Mouse (Mus musculus) hindbrain, embryonic 15.5 days (tissue): ENCODE data around the gene Ddi2. TPM values are rescaled to one million over a fixed set of nuclear protein-coding genes. Genes with fewer than 3 reads are reported as not detected.

ENCODE experiments used
- ATAC-seq: fragments of 200-750 bp; cut with Nextera tagmentation; 2 replicates; pipeline ENCODE4 v1.8.0; 2017; ENCODE audit warnings: low read depth, moderate number of reproducible peaks, moderate TSS enrichment; ENCODE audit not compliant: low FRiP score
- H3K27ac ChIP-seq: fragments of 300-500 bp; sonication (generic); replicated peaks from 2 replicates; pipeline ENCODE4 v1.5.1; 2015; ENCODE audit warnings: mild to moderate bottlenecking, inconsistent platforms
- H3K27me3 ChIP-seq: fragments of 300-500 bp; sonication (generic); 2 replicates; pipeline ENCODE4 v1.6.1; 2015; ENCODE audit warnings: control low read depth, inconsistent platforms
- H3K36me3 ChIP-seq: fragments of 300-500 bp; sonication (generic); 2 replicates; pipeline ENCODE4 v1.6.1; 2015; ENCODE audit warnings: control low read depth, inconsistent platforms
- H3K4me1 ChIP-seq: fragments of 300-500 bp; sonication (generic); replicated peaks from 2 replicates; pipeline ENCODE4 v1.6.1; 2015; ENCODE audit warnings: control low read depth, inconsistent platforms
- H3K4me2 ChIP-seq: fragments of 300-500 bp; sonication (generic); 2 replicates; pipeline ENCODE4 v1.6.1; 2015; ENCODE audit warnings: moderate library complexity, mild to moderate bottlenecking, inconsistent platforms
- H3K4me3 ChIP-seq: fragments of 300-500 bp; sonication (generic); 2 replicates; pipeline ENCODE4 v1.5.1; 2015; ENCODE audit warnings: mild to moderate bottlenecking, inconsistent platforms
- H3K9ac ChIP-seq: fragments of 300-500 bp; sonication (generic); 2 replicates; pipeline ENCODE4 v1.6.1; 2015; ENCODE audit warnings: inconsistent platforms
- H3K9me3 ChIP-seq: fragments of 300-500 bp; sonication (generic); 2 replicates; pipeline ENCODE4 v1.6.1; 2016; ENCODE audit warnings: control low read depth, inconsistent platforms
- WGBS: fragments of 180-500 bp; shearing (Covaris S2); methylation state at CpG from one replicate; pipeline ENCODE4 v1.1.7; 2015; 5-methylcytosine and 5-hydroxymethylcytosine counted together
- polyA plus RNA-seq: library from polyadenylated mRNA; unstranded; fragments of >200 nt; fragmentation: Nextera tagmentation; extraction: Ambion mirVana; gene quantifications from 2 replicates; pipeline ENCODE4 v1.2.1, GENCODE M21; 2015

Gene Ddi2
- polyA plus RNA-seq, 1 experiment from 2014 or later: 13.8 TPM

DNA sequence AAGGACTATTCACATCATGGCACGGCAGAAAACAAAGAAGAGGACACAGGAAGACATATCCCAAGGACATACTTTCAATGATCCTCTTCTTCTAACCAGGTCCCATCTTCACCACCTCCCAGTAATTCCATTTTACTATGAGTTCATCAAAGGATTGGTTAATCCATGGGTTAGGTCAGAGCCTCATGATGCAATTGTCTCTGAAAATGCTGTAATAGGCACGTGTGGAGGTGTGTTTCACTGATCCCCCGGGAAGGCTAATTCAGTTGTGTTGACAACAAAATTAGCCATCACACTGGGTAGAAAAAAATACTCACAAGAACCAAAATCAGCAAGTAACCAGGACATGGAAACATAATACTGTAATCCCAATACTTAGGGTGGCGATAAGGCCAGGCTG lies 5.6 kb downstream of the Ddi2 start:
- 84% methylated on average over 4 of the region's 4 CpGs for WGBS

DNA sequence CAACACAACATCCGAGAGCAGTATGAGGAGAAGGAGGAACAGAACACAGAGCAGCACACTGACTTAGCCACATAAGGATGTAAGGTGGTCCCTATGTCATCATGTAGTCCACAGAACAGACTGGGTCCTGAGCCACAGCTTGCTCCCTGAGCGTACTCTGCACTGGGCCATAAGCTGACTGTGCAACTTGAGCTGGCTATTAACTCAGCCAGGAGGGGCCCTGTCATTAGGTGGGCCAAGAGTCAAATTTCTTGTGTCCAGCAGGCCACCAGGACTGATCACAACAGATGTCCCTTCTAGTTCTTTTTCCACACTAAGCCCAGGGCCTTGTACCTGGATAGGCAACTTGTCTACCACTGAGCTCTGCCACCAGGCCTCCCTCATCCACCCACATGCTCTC lies 8.2 kb downstream of the Ddi2 start:
- no peaks in the 10 kb centered on the region for H3K27me3 ChIP-seq
- 92% methylated on average over 2 of the region's 2 CpGs for WGBS
- H3K4me2 ChIP-seq: no peak overlapping the region
- H3K27ac ChIP-seq: no peak overlapping the region
- no peak for ATAC-seq
- no peak overlapping the region for H3K9ac ChIP-seq
- H3K4me1 ChIP-seq: peaks cover 6% of the 10 kb centered on the region
- peaks cover 18% of the 10 kb centered on the region for H3K36me3 ChIP-seq
- no peak overlapping the region for H3K4me3 ChIP-seq
- no peaks in the 10 kb centered on the region for H3K9me3 ChIP-seq

More for the DNA sequence above, 5.6 kb downstream of the Ddi2 start:
- Histone ChIP-seq H3K9ac (no peak overlapping the region), H3K27me3 (no peaks in the 10 kb centered on the region), H3K27ac (no peak overlapping the region), H3K4me1 (peaks cover 24% of the 10 kb centered on the region), H3K4me2 (no peak overlapping the region), H3K9me3 (no peaks in the 10 kb centered on the region), H3K36me3 (peaks cover 8% of the 10 kb centered on the region), H3K4me3 (no peak overlapping the region)
- no peak for ATAC-seq

DNA sequence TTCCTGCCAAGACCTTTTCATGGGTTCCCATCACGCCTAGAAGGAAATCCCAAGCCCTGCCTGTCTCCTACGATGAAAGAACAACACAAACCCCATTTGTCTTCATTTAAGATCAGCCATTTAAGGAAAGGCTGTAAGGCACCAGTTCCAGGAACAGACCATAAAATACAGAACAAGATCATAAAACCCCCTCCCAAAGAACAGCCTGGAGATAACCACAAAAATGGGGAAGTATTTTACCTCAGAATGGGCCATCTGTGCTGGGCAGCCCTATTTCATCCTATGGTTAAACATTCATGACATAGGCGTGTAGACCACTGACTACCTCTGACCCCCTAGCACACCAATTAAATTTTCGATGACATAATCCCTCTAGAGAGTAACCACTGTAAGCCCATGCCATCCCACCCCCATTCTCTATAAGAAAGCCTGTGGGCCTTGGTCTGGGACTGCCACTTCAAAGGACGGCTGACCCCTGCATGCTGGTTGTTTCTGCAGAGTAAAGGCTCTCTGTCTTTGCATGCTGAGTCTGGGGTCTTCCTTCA lies 9.5 kb downstream of the Ddi2 start:
- no peak overlapping the region for H3K4me3 ChIP-seq
- H3K4me2 ChIP-seq: no peak overlapping the region
- no peak for ATAC-seq
- H3K9ac ChIP-seq: no peak overlapping the region
- 87% methylated on average over 5 of the region's 5 CpGs for WGBS
- no peaks in the 10 kb centered on the region; the same call in 1 of the 2 replicates for H3K4me1 ChIP-seq
- no peaks in the 10 kb centered on the region for H3K9me3 ChIP-seq
- peaks cover 25% of the 10 kb centered on the region for H3K36me3 ChIP-seq
- no peaks in the 10 kb centered on the region for H3K27me3 ChIP-seq
- no peak overlapping the region for H3K27ac ChIP-seq

DNA sequence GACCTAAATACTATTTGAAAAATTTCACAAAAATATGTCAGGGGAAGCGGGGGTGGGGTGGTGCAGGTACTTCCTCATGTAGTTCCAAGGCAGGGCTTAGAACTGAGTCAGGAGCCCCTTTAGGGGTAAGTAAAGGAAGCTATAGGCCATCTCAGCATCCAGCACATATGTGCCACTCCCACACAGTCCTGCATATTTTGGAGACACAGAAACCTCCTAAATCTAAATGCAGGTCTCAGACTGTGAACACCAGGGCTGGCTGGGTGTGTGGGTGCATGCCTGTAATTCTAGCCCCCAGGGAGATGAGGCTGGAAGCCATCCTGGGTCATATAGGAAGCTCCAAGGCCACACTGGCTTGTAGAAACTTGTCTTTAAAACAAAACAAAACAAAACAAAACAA lies 12.0 kb downstream of the Ddi2 start:
- H3K9ac ChIP-seq: no peak overlapping the region
- H3K27ac ChIP-seq: no peak overlapping the region
- H3K27me3 ChIP-seq: no peaks in the 10 kb centered on the region
- no peak for ATAC-seq
- H3K36me3 ChIP-seq: peaks cover 47% of the 10 kb centered on the region
- no peaks in the 10 kb centered on the region; the same call in 1 of the 2 replicates for H3K4me1 ChIP-seq
- WGBS: 100% methylated on average over 1 of the region's 1 CpGs
- H3K9me3 ChIP-seq: no peaks in the 10 kb centered on the region
- H3K4me2 ChIP-seq: no peak overlapping the region
- H3K4me3 ChIP-seq: no peak overlapping the region

DNA sequence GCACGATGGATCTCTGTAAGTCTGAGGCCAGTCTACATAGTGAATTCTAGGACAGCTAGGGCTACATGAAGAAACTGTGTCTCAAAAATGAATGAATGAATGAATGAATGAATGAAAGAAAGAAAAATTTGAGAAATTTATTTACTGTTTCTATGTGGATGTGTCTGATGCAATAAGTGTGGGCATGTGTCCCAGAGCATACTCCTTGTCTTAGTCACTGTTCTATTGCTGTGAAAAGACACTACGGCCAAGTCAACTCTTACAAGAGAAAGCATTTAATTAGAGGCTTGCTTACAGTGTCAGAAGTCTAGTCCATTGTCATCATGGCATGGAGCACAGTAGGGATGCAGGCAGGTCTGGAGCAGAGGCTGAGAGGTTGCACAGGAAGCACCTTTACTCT lies 14.2 kb downstream of the Ddi2 start:
- no peak overlapping the region for H3K27ac ChIP-seq
- no peak overlapping the region for H3K4me2 ChIP-seq
- no peaks in the 10 kb centered on the region for H3K4me1 ChIP-seq
- WGBS: 99% methylated on average over 2 of the region's 2 CpGs
- peaks cover 66% of the 10 kb centered on the region for H3K36me3 ChIP-seq
- H3K4me3 ChIP-seq: no peak overlapping the region
- H3K9me3 ChIP-seq: no peaks in the 10 kb centered on the region
- no peaks in the 10 kb centered on the region for H3K27me3 ChIP-seq
- no peak for ATAC-seq
- H3K9ac ChIP-seq: no peak overlapping the region

DNA sequence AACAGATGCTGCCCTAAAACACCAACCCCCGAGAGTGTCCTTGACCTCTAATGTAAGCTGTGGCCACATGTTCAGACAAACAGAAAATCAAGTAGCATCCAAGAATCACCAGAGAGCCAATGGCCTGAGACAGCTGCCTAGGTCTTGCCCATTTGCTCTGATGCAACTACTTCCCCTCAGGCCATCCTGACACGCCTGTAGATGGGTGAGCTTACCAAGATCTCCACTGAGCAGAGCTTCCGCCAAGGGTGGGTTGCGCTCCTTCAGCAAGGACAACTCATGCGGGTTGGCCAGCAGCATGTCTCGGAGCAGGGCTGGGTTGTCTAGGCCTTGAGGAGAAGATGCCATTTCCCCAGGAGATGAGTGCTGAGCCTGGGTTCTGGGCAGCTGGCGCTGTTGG lies 15.2 kb downstream of the Ddi2 start:
- Histone ChIP-seq H3K9ac (no peak overlapping the region), H3K27ac (no peak overlapping the region), H3K4me3 (no peak overlapping the region), H3K36me3 (peaks cover 71% of the 10 kb centered on the region), H3K27me3 (no peaks in the 10 kb centered on the region), H3K9me3 (no peaks in the 10 kb centered on the region), H3K4me1 (no peaks in the 10 kb centered on the region), H3K4me2 (no peak overlapping the region)
- no peak for ATAC-seq
- WGBS: 94% methylated on average over 7 of the region's 7 CpGs

DNA sequence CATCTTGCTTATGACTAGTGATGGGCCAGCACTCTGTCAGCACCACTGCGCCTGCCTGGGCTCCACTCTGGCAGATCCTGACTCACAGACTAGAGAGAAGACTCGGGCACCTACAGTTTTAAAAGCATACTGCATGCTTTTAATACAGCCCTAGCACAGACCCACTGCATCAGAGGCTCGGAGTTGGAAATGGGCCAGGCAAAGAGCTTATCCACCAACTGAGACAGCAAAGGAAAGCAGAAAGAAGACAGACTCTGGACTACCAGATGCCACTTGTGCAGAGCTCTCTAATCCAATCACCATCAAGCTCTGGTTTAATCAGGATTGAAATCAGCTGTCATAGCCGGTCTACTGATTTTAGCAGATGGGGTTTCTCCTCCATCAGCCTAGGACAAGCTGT lies 17.9 kb downstream of the Ddi2 start:
- Histone ChIP-seq H3K4me2 (no peak overlapping the region), H3K36me3 (peaks cover 72% of the 10 kb centered on the region), H3K9me3 (no peaks in the 10 kb centered on the region), H3K4me3 (no peak overlapping the region), H3K27me3 (no peaks in the 10 kb centered on the region), H3K27ac (no peak overlapping the region), H3K4me1 (no peaks in the 10 kb centered on the region), H3K9ac (no peak overlapping the region)
- ATAC-seq: peak; percentile 73; the same call in 1 of the 2 replicates
- WGBS: 72% methylated on average over 4 of the region's 4 CpGs

DNA sequence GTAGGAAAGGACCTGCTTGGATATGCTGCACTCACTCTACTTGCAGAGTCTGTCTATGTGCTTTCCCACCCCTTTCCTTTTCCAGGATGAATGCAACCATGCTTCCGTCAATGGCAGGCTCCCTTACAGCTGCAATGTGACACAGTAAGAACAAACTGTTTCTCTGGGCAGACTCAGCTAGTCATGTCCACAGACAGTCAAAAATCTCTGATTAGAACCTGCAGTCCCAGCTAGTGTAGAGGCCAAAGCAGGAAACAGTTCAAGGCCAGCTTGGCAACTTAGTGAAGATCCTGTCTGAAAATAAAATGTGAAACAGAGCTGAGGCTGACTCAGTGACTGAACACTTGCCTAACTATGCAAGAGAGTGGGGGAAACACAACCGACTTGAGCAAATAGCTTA lies 18.6 kb downstream of the Ddi2 start:
- 90% methylated on average over 2 of the region's 2 CpGs for WGBS
- no peak overlapping the region for H3K27ac ChIP-seq
- no peaks in the 10 kb centered on the region for H3K4me1 ChIP-seq
- H3K27me3 ChIP-seq: no peaks in the 10 kb centered on the region
- H3K4me3 ChIP-seq: no peak overlapping the region
- no peaks in the 10 kb centered on the region for H3K9me3 ChIP-seq
- ATAC-seq: no peak
- H3K9ac ChIP-seq: no peak overlapping the region
- peaks cover 77% of the 10 kb centered on the region for H3K36me3 ChIP-seq
- no peak overlapping the region for H3K4me2 ChIP-seq

DNA sequence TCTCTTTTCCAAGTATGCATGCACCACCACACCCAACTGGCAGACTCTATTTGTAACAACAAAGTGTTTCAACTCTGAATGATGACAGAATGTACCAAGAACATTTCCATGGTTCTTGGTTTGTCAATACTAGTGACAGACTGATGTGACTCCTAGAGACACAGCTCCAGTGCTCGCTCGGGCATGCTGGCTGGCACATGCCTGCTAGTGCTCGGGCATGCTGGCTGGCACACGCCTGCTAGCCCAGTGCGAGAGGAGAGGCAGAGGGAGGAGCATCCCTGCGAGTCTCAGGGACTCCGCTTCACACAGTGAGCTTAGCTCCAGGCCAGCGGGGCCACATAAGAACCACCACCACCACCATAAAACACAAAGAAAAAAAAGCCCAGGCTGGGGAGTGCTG lies 28.5 kb downstream of the Ddi2 start:
- H3K4me2 ChIP-seq: no peak overlapping the region
- 87% methylated on average over 8 of the region's 8 CpGs for WGBS
- no peak overlapping the region for H3K27ac ChIP-seq
- no peaks in the 10 kb centered on the region for H3K9me3 ChIP-seq
- H3K4me3 ChIP-seq: no peak overlapping the region
- no peak for ATAC-seq
- H3K9ac ChIP-seq: no peak overlapping the region
- H3K36me3 ChIP-seq: peaks cover 61% of the 10 kb centered on the region
- H3K4me1 ChIP-seq: no peaks in the 10 kb centered on the region
- no peaks in the 10 kb centered on the region for H3K27me3 ChIP-seq

DNA sequence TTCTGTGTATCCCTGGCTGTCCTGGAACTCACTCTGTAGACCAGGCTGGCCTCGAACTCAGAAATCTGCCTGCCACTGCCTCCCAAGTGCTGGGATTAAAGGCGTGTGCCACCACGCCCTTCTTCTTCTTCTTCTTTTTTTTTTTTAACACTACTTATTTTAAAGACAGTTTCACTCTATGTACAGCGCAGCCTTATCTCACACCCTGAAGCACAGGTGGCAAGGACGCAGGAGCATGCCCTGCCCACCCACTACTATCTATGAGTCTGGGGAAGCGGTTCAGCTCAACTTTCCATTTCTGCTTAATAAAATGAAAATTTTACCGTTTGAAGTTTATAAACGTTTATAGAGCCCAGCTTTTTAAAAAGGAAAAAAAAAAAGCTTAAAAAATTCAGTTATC lies 34.7 kb downstream of the Ddi2 start:
- no peak overlapping the region for H3K9ac ChIP-seq
- H3K27ac ChIP-seq: no peak overlapping the region
- no peaks in the 10 kb centered on the region for H3K4me1 ChIP-seq
- no peaks in the 10 kb centered on the region for H3K27me3 ChIP-seq
- H3K9me3 ChIP-seq: no peaks in the 10 kb centered on the region
- no peak overlapping the region for H3K4me3 ChIP-seq
- ATAC-seq: no peak
- peaks cover 57% of the 10 kb centered on the region for H3K36me3 ChIP-seq
- no peak overlapping the region for H3K4me2 ChIP-seq
- WGBS: 95% methylated on average over 8 of the region's 8 CpGs

DNA sequence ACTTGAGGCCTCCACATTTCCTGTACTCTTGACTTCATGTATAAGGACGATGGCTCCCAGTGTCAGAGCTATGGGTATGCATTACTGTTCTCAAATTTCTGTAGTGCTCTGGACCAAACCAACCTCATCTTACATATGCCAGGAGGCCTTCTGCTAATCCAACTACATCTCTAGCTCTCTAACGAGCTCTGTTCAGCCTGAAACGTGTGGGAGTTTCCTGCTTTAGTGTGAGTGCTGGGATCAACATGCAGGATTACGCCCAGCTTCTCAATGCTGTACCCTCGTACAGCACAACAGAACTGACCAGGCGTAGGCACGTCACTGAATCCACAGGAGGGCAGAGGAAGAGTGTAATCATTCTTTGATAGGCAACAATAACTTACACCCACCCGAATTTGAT lies 36.7 kb downstream of the Ddi2 start:
- no peak for ATAC-seq

DNA sequence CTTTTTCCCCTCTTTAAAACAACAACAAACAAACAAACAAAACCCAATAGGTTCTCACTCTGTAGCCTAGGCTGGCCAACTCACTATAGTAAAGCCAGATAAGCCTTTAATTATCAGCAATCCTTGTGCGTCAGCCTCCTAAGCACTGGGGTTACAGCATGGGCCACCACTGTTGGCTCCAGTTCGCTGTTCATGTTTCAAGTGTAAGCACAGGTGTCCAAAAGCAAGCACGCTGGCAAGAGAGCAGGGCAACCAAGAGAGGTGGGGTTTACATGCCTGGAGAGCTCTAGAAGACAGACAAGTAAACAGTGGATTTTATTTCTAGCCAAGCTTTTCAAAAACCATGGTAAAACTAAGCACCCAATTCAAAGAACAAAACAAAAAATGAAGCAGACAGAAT lies 37.1 kb downstream of the Ddi2 start:
- Histone ChIP-seq H3K9me3 (no peaks in the 10 kb centered on the region), H3K4me3 (no peak overlapping the region), H3K4me2 (no peak overlapping the region), H3K9ac (no peak overlapping the region), H3K4me1 (no peaks in the 10 kb centered on the region), H3K27me3 (no peaks in the 10 kb centered on the region), H3K36me3 (peaks cover 42% of the 10 kb centered on the region), H3K27ac (no peak overlapping the region)
- 94% methylated on average over 3 of the region's 3 CpGs for WGBS
- no peak for ATAC-seq

More for the DNA sequence above, 36.7 kb downstream of the Ddi2 start:
- Histone ChIP-seq H3K4me2 (no peak overlapping the region), H3K9me3 (no peaks in the 10 kb centered on the region), H3K4me3 (no peak overlapping the region), H3K9ac (no peak overlapping the region), H3K27ac (no peak overlapping the region), H3K36me3 (peaks cover 45% of the 10 kb centered on the region), H3K27me3 (no peaks in the 10 kb centered on the region), H3K4me1 (no peaks in the 10 kb centered on the region)
- WGBS: 89% methylated on average over 8 of the region's 8 CpGs

DNA sequence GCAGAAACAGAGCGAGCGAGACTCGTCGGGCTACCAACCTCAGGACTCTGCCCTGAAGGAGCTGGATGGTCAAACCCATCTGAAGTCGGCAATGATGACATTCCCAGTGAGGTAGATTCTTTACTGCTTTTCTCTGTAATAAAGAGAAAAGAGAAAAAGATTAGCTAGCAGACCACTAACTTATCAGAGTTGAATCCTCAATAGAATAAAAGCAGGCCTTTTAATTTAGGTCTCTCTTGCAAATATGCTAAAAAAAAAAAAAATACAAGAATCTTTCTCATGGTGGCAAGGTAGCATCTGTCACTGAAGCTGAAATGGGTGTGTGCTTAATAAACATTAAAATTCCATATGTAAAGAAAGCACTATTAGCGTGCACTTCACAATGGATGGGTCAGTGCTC lies 37.7 kb downstream of the Ddi2 start, which contains the start of gene Rsc1a1:
Rsc1a1 (minus strand) TSS at position 101 of the 400 bp plus-strand sequence.
- Histone ChIP-seq H3K4me3 (no peak within 1 kb of the TSS), H3K4me1 (no peaks in the 10 kb centered on the region), H3K36me3 (peaks cover 39% of the 10 kb centered on the region), H3K27ac (no peak within 1 kb of the TSS), H3K9ac (no peak within 1 kb of the TSS), H3K4me2 (no peak within 1 kb of the TSS), H3K27me3 (no peaks in the 10 kb centered on the region), H3K9me3 (no peaks in the 10 kb centered on the region)
- no peak for ATAC-seq
- 94% methylated on average over 6 of the region's 6 CpGs for WGBS
